Mouse (Mus musculus) gastrocnemius, adult 2 months (tissue): ENCODE measurements around the gene Ssxa1. TPM values are rescaled to one million over a fixed set of nuclear protein-coding genes. Genes with fewer than 3 reads are reported as not detected.
A peak's percentile ranks its signal among the peaks of the same experiment; 100 is the strongest.
"Not testable (repeated sequence)": the region's sequence is repeated elsewhere in the genome, so short reads cannot be mapped to it uniquely, and the experiment has no call there.

ENCODE experiments used
- DNase-seq: peaks from one replicate; pipeline ENCODE4 v3.0.0; 2022
- H3K27ac ChIP-seq: fragments of 200-600 bp; 2 replicates; pipeline ENCODE4 v1.8.1; 2022; ENCODE audit warnings: mild to moderate bottlenecking
- H3K4me3 ChIP-seq: fragments of 200-600 bp; 2 replicates; pipeline ENCODE4 v1.8.1; 2022; ENCODE audit warnings: mild to moderate bottlenecking, moderate library complexity
- CTCF ChIP-seq: fragments of 200-600 bp; IDR thresholded peaks from 2 replicates; pipeline ENCODE4 v1.8.1; 2022; ENCODE audit warnings: antibody characterized with exemption, mild to moderate bottlenecking, moderate library complexity
- intact Hi-C: fragments of 180-260 bp; cut with DNase I; formaldehyde crosslinking; loops from one replicate; pipeline ENCODE4 v1.15.1; 2025
- long read RNA-seq, 2 experiments: library from polyadenylated mRNA; stranded (forward); transcript quantifications; one replicate each; pipeline ENCODE4 v2.0.0; 2021
- total RNA-seq, 2 experiments: library from RNA; stranded (reverse); gene quantifications; 2 replicates each; pipeline ENCODE4 v1.2.3; 2021

Gene Ssxa1
- not detected for total RNA-seq
- long read RNA-seq, experiment 1, result 0 reads
- long read RNA-seq, experiment 2, result 0 reads

DNA sequence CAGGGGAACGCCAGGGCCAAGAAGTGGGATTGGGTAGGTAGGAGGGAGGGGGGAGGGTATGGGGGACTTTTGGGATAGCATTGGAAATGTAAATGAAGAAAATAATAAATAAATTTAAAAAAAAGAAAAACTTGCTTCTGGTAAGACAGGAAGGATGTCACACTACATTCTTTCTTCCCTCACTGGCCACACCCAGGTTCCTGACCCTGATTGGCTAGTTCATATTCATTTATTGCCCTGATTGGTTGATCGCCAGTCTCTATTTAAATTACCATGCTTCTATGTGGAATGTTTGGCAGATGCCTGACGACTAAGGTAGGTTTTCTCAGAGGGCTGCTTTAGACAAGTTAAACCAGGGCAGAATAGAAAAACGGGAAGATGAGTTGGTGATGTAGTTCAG, at the start of gene Ssxa1:
Gene Ssxa1, plus strand, starts transcription at position 301 of the 400 bp plus-strand sequence.
- H3K27ac ChIP-seq, result no peak within 1 kb of the TSS
- intact Hi-C loops, result no loop called here
- no peak for TF ChIP-seq CTCF
- no peak within 1 kb of the TSS for H3K4me3 ChIP-seq
- no peak for DNase-seq

DNA sequence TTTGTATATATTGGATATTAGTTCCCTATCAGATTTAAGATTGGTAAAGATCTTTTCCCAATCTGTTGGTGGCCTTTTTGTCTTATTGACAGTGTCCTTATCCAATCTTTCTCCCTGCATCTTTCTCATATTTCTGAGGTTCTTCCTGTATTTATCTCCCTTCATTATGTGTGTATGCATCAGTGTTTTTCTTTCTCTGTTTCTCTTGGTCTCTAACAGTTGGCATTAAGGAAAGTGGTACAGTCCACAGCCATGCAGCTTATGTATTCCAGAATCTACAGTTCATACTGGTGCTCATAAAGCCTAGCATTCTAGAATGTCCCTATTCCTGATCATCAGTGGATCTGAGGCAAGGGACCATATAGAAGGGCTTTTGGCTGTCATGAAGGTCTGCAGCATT, 47.5 kb upstream of the Ssxa1 start, which contains the start of gene Spaca5:
Gene Spaca5, plus strand, starts transcription at position 301 of the 400 bp plus-strand sequence.
- intact Hi-C loops, result no loop called here
- Histone ChIP-seq H3K4me3 (no peak within 1 kb of the TSS), H3K27ac (no peak within 1 kb of the TSS)
- no peak for TF ChIP-seq CTCF
- DNase-seq, result no peak

DNA sequence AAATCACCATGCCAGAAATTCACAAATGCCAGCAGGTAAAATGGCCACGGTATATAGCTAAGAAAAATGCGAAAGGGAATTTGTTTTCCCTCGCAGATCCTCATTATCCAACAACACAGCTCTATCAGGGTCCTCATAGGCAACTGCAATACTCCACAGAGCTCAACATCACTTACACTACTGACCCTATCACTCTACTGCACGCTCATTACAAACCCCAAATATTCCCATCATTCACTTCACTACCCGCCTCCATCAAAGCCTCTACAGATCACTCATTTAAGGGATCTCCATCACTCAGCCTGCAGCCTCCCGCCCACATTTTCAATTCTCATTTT, 27.0 kb upstream of the Ssxa1 start:
- no peak for DNase-seq
- TF ChIP-seq CTCF, result no peak
- intact Hi-C loops, result no loop called here
- Histone ChIP-seq H3K27ac (peak overlapping the region; percentile 81), H3K4me3 (peak overlapping the region; percentile 68)

DNA sequence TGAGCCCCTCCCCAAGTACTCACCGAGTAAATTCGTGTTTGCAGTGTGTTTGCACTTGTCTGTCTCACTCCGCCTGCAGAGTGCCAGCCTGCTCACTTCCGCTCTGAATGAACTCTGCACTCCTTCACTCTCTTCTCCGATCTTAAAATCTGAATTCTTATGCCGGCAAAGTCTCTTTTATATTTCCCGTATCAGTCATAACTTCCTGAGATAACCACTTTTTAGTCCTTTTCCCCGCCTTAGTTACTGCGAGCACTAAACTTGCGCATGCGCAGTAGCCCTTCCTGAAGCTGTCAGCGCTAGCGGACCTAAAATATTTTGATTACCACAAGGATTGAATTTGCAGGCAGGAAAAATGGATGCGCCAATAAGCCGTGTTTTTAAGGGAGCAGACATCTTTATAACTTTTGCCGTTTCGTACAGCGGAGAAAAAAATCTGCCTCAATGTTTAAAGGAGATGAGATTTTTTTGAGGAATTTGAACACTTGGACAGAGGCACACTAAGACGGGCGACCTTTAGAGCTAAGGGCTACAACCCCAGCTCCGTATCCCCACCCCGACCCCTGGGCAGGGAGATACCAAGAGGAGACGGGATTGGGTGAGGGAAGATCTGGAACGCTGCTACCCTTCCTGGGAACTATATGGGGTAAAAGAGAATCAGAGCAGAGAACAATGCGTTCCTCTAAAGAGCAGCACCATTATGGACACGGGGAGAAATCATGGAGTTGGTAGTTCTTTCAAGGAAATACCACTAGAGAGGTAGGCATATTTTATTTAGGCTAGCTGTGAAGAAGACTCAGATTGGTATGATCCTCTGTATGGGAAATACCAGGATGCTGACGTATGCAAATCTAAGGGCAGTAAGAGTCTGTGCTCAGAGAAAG, 26.4 kb upstream of the Ssxa1 start, which contains the start of gene Zfp300:
Gene Zfp300, minus strand, starts transcription at position 545 of the 884 bp plus-strand sequence.
- no peak for TF ChIP-seq CTCF
- Histone ChIP-seq H3K4me3 (peak within 1 kb of the TSS; percentile 68), H3K27ac (peak within 1 kb of the TSS; percentile 81)
- DNase-seq, result peak; percentile 72
- intact Hi-C loops, result no loop called here

DNA sequence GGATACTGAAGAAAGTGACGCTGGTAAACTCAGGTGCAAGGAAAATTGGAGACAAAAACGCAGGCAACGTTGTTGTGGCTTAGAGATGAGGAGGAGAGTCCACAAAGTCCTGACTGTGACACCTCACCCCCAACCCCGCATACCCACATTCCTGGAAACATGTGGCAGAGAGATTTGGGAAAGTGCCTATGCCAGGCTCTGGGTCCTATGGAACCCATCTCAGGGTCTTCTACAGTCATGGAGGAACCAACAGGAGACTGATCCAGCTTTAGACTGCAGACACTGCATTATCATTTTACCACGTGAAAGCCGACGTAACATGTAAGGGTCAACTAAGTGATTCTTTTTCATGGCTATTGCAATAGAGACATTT, 25.8 kb upstream of the Ssxa1 start:
- no peak for TF ChIP-seq CTCF
- DNase-seq, result no peak
- Histone ChIP-seq H3K4me3 (peak overlapping the region; percentile 68), H3K27ac (peak overlapping the region; percentile 81)
- intact Hi-C loops, result no loop called here

DNA sequence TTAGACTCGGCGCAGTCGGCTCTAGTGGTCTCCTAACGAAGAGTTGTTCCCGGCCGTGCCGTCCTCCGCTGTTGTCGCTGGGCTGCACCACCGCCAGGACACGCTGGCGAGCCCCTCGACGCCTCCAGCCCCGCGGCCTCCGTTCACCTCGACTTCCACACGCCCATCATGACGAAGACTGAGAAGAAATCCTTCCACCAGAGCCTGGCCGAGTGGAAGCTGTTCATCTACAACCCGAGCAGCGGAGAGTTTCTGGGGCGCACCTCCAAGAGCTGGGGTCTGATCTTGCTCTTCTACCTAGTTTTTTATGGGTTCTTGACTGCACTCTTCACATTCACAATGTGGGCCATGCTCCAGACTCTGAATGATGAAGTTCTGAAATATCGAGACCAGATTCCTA, 31.1 kb downstream of the Ssxa1 start:
- H3K4me3 ChIP-seq, intact Hi-C loops, H3K27ac ChIP-seq, DNase-seq: not testable (repeated sequence)

Other genes starting within 250 kb of the Ssxa1 start
- 1 to 10 TPM in 1 of 2 experiments, under 1 TPM in 1; 0.48 to 3.0 TPM for gene Timp1, start 245.7 kb upstream of the Ssxa1 start, total RNA-seq
- under 1 TPM in 1 of 2 experiments, not detected in 1; 0.06 TPM for gene Syn1, start 194.8 kb upstream of the Ssxa1 start, total RNA-seq
- gene Cfp, start 184.3 kb upstream of the Ssxa1 start, total RNA-seq, result 1 to 10 TPM; 3.1 to 4.8 TPM
- gene Elk1, start 165.2 kb upstream of the Ssxa1 start, total RNA-seq, result 1 to 10 TPM; 7.3 to 7.5 TPM
- 10 to 100 TPM; 27.5 to 33.1 TPM for gene Uxt, start 153.8 kb upstream of the Ssxa1 start, total RNA-seq
- 1 to 10 TPM; 1.8 to 2.3 TPM for gene Zfp182, start 53.5 kb upstream of the Ssxa1 start, total RNA-seq
- gene Spaca5, start 47.4 kb upstream of the Ssxa1 start, total RNA-seq, result not detected
- under 1 TPM; 0.10 to 0.39 TPM for gene Zfp300, start 26.3 kb upstream of the Ssxa1 start, total RNA-seq
- gene Gm21876, start 59.8 kb downstream of the Ssxa1 start, total RNA-seq, result not detected